In genomic region chr16:27389534-27390282, GRCm38 (mm10) we compare ENCODE assay signal across 7 mouse cellular contexts. TPM values are rescaled to one million over a fixed set of nuclear protein-coding genes. Genes with fewer than 3 reads are reported as not detected.
DNase-seq lines count a peak whose midpoint lies in the region; ATAC-seq and TF ChIP-seq lines count a peak whose summit lies in the region.

No protein-coding gene starts in this region.

- H3K9ac ChIP-seq in heart, embryonic 11.5 days (ENCODE audit: low read depth, low read length) = peak overlapping the region; percentile 97
- H3K9ac ChIP-seq in limb, embryonic 12.5 days (replicated peaks) = peak overlapping the region; percentile 92
- H3K9ac ChIP-seq in midbrain, embryonic 16.5 days (ENCODE audit: low read depth, low read length) = peak overlapping the region; percentile 99

- no peak for ATAC-seq in heart, embryonic 11.5 days (replicated peaks; ENCODE audit: insufficient number of reproducible peaks, low FRiP score, low TSS enrichment)
- ATAC-seq in limb, embryonic 12.5 days (ENCODE audit: insufficient number of reproducible peaks, insufficient read depth, low FRiP score, low TSS enrichment, low read depth) = 0 out of 2 replicates have a peak, but pooled peaks have one; percentile 9
- ATAC-seq in midbrain, embryonic 16.5 days = peak; percentile 16

- no peaks in the 10 kb centered on the region for H3K27me3 ChIP-seq in C2C12 (ENCODE audit: control insufficient read depth, insufficient read depth, insufficient read length)
- H3K27me3 ChIP-seq in heart, embryonic 11.5 days (ENCODE audit: control insufficient read depth, insufficient read depth, low read length) = no peaks in the 10 kb centered on the region
- H3K27me3 ChIP-seq in limb, embryonic 12.5 days = no peaks in the 10 kb centered on the region
- H3K27me3 ChIP-seq in midbrain, embryonic 16.5 days (ENCODE audit: control insufficient read depth, insufficient read depth, low read depth, low read length) = no peaks in the 10 kb centered on the region

- peak overlapping the region; percentile 91 for H3K27ac ChIP-seq in heart, embryonic 11.5 days (ENCODE audit: low read depth, low read length)
- peak overlapping the region; percentile 98 for H3K27ac ChIP-seq in limb, embryonic 12.5 days
- peak overlapping the region; percentile 94 for H3K27ac ChIP-seq in midbrain, embryonic 16.5 days (ENCODE audit: low read length)

- H3K4me1 ChIP-seq in heart, embryonic 11.5 days (ENCODE audit: control insufficient read depth, insufficient read depth, low read length) = peaks cover 18% of the 10 kb centered on the region
- H3K4me1 ChIP-seq in limb, embryonic 12.5 days (replicated peaks) = peaks cover 18% of the 10 kb centered on the region
- peaks cover 38% of the 10 kb centered on the region for H3K4me1 ChIP-seq in midbrain, embryonic 16.5 days (ENCODE audit: control insufficient read depth, insufficient read depth, low read length)

- peak overlapping the region; percentile 60 for H3K4me3 ChIP-seq in C2C12 (ENCODE audit: insufficient read depth, poor library complexity, severe bottlenecking)
- H3K4me3 ChIP-seq in heart, embryonic 11.5 days (ENCODE audit: low read depth, low read length) = peak overlapping the region; percentile 85
- H3K4me3 ChIP-seq in limb, embryonic 12.5 days (replicated peaks) = peak overlapping the region; percentile 85
- H3K4me3 ChIP-seq in midbrain, embryonic 16.5 days (ENCODE audit: low read depth, low read length) = peak overlapping the region; percentile 66

- H3K79me2 ChIP-seq in C2C12 (ENCODE audit: control insufficient read depth, insufficient read depth) = peaks cover 56% of the 10 kb centered on the region

- DNase-seq in 416B (ENCODE audit: low read depth) = peak; percentile 47
- DNase-seq in embryo, embryonic 10 days (ENCODE audit: low spot score) = peak; percentile 10
- no peak for DNase-seq in layer of hippocampus, postnatal 14 days (ENCODE audit: low spot score in 2 of 2)

- peak overlapping the region; percentile 82 for H3K4me2 ChIP-seq in heart, embryonic 11.5 days
- H3K4me2 ChIP-seq in limb, embryonic 12.5 days = peak overlapping the region; percentile 61
- H3K4me2 ChIP-seq in midbrain, embryonic 16.5 days (ENCODE audit: low read length) = peak overlapping the region; percentile 73

- H3ac ChIP-seq in C2C12 (ENCODE audit: control insufficient read depth, insufficient read length, low read depth) = peak overlapping the region; percentile 66

- peaks cover 36% of the 10 kb centered on the region for H3K79me3 ChIP-seq in C2C12 (ENCODE audit: low read depth)

- no peaks in the 10 kb centered on the region for H3K36me3 ChIP-seq in C2C12 (ENCODE audit: control insufficient read depth, insufficient read depth)
- H3K36me3 ChIP-seq in heart, embryonic 11.5 days (ENCODE audit: control insufficient read depth, insufficient read depth, low read length) = no peaks in the 10 kb centered on the region
- no peaks in the 10 kb centered on the region for H3K36me3 ChIP-seq in limb, embryonic 12.5 days
- H3K36me3 ChIP-seq in midbrain, embryonic 16.5 days (ENCODE audit: control insufficient read depth, insufficient read depth, low read length) = no peaks in the 10 kb centered on the region

- no peak for TF ChIP-seq CTCF in C2C12 (IDR thresholded peaks at IDR 0.05; ENCODE audit: control insufficient read depth, insufficient read depth, insufficient read length)

- whole genome bisulfite sequencing in heart, embryonic 11.5 days (ENCODE audit: insufficient replicate concordance) = 38% methylated on average over 7 of the region's 7 CpGs
- 30% methylated on average over 7 of the region's 7 CpGs for WGBS in limb, embryonic 12.5 days
- WGBS in midbrain, embryonic 16.5 days = 20% methylated on average over 7 of the region's 7 CpGs

- H3K9me3 ChIP-seq in heart, embryonic 11.5 days (replicated peaks; ENCODE audit: control insufficient read depth, low read length) = no peaks in the 10 kb centered on the region
- H3K9me3 ChIP-seq in limb, embryonic 12.5 days = no peaks in the 10 kb centered on the region
- no peaks in the 10 kb centered on the region for H3K9me3 ChIP-seq in midbrain, embryonic 16.5 days (replicated peaks; ENCODE audit: control insufficient read depth, low read length, poor library complexity, severe bottlenecking)

TF ChIP-seq in C2C12, 6 proteins besides CTCF, POLR2A, EP300 and RAD21:
- TF ChIP-seq MYOD1 (IDR thresholded peaks at IDR 0.05; ENCODE audit: control insufficient read depth, insufficient read length, low read depth) = no peak
- no peak for TF ChIP-seq FOSL1 (IDR thresholded peaks at IDR 0.05; ENCODE audit: insufficient read depth, low read length, poor library complexity, severe bottlenecking)
- no peak for TF ChIP-seq USF1 (IDR thresholded peaks at IDR 0.05; ENCODE audit: low read depth)
- TF ChIP-seq MYOG (IDR thresholded peaks at IDR 0.05; ENCODE audit: control insufficient read depth, extremely low read depth, insufficient read length) = no peak
- TF ChIP-seq MAX (IDR thresholded peaks at IDR 0.05) = no peak
- no peak for TF ChIP-seq CEBPB (IDR thresholded peaks at IDR 0.05; ENCODE audit: low read depth)

RNA-seq across cellular contexts. Expression of gene Ccdc50, which starts 1.0 kb away (rescaled TPM):
- polyA plus RNA-seq in C2C12 (2012; fragmentation: generic; extraction: Trizol) = 9.9 TPM
- 47.5 and 51.0 TPM in 2 replicates for polyA plus RNA-seq in heart, embryonic 11.5 days (2014; fragmentation: Nextera tagmentation; extraction: Ambion mirVana)
- polyA plus RNA-seq in limb, embryonic 12.5 days (2016; fragmentation: Nextera tagmentation; extraction: Ambion mirVana) = 52.3 and 57.2 TPM in 2 replicates
- 42.3 and 45.4 TPM in 2 replicates for polyA plus RNA-seq in midbrain, embryonic 16.5 days (2015; fragmentation: Nextera tagmentation; extraction: Ambion mirVana)
- total RNA-seq in layer of hippocampus, postnatal 14 days (2021) = 10 to 100 TPM; 71.6 to 77.7 TPM

RNA-seq across cellular contexts. Expression of gene Uts2b, which starts 19.7 kb away (rescaled TPM):
- not detected for polyA plus RNA-seq in C2C12 (2012; fragmentation: generic; extraction: Trizol)
- polyA plus RNA-seq in heart, embryonic 11.5 days (2014; fragmentation: Nextera tagmentation; extraction: Ambion mirVana) = 4.7 and 4.9 TPM in 2 replicates
- polyA plus RNA-seq in limb, embryonic 12.5 days (2016; fragmentation: Nextera tagmentation; extraction: Ambion mirVana) = 0.34 TPM in 1 of 2 replicates, not detected in the other
- 0.52 and 0.60 TPM in 2 replicates for polyA plus RNA-seq in midbrain, embryonic 16.5 days (2015; fragmentation: Nextera tagmentation; extraction: Ambion mirVana)
- not detected for total RNA-seq in layer of hippocampus, postnatal 14 days (2021)

Comparison
In these comparisons a context has a peak if more than half of its experiments do, and no peak if none do; other contexts are left out.
1. DNase-seq: peak in 416B (single experiment) and embryo, embryonic 10 days (single experiment); none in layer of hippocampus, postnatal 14 days (0 of 2).
2. Peak in every context shown above with its lines, with median percentiles within 50 percentile points of each other: H3K4me3 ChIP-seq, H3K27ac ChIP-seq, H3K4me2 ChIP-seq and H3K9ac ChIP-seq.